Mouse (Mus musculus) myocyte (in vitro differentiated cells): Measurements from ENCODE around the gene Ptprm.

Experiments
- MAX ChIP-seq: IDR thresholded peaks from one replicate; pipeline ENCODE4 v1.6.1; 2011; ENCODE audit warnings: low read depth, mild to moderate bottlenecking, control low read depth
- POLR2A ChIP-seq: IDR thresholded peaks from one replicate; pipeline ENCODE4 v1.6.1; 2011; ENCODE audit warnings: low read depth, mild to moderate bottlenecking, control low read depth, moderate library complexity; ENCODE audit not compliant: insufficient read length
- SRF ChIP-seq: IDR thresholded peaks from one replicate; pipeline ENCODE4 v1.6.1; 2011; ENCODE audit warnings: low read depth; ENCODE audit not compliant: control insufficient read depth, insufficient read length
- TCF12 ChIP-seq: IDR thresholded peaks from one replicate; pipeline ENCODE4 v1.6.1; 2011; ENCODE audit warnings: mild to moderate bottlenecking, control low read depth; ENCODE audit not compliant: poor library complexity, insufficient read depth, severe bottlenecking
- TCF3 ChIP-seq: IDR thresholded peaks from one replicate; pipeline ENCODE4 v1.6.1; 2011; ENCODE audit warnings: low read depth, control low read depth; ENCODE audit not compliant: insufficient read length
- USF1 ChIP-seq: IDR thresholded peaks from one replicate; pipeline ENCODE4 v1.6.1; 2011; ENCODE audit warnings: low read depth, mild to moderate bottlenecking, control low read depth, moderate library complexity

GRCm38 (mm10) chr17:67008137-67008536 lies 346.1 kb downstream of the Ptprm start:
- TF ChIP-seq TCF3: no peak
- no peak for TF ChIP-seq POLR2A
- TF ChIP-seq USF1: no peak
- TF ChIP-seq SRF: no peak
- TF ChIP-seq TCF12: no peak
- no peak for TF ChIP-seq MAX
